Mouse (Mus musculus) heart, adult 2 months (tissue): ENCODE measurements around the gene Lmbr1l. TPM values are rescaled to one million over a fixed set of nuclear protein-coding genes. Genes with fewer than 3 reads are reported as not detected.

ENCODE experiments used
- DNase-seq, 2 experiments: peaks; one replicate each; pipeline ENCODE4 v3.0.0; 2021
- H3K27ac ChIP-seq: fragments of 200-600 bp; 2 replicates; pipeline ENCODE4 v1.8.1; 2022
- H3K27me3 ChIP-seq: fragments of 200-500 bp; 2 replicates; pipeline ENCODE4 v1.6.1; 2012; ENCODE audit warnings: mild to moderate bottlenecking, low read length, inconsistent platforms, mixed read lengths; ENCODE audit not compliant: control insufficient read depth, insufficient read depth
- H3K36me3 ChIP-seq: fragments of 200-500 bp; 2 replicates; pipeline ENCODE4 v1.6.1; 2012; ENCODE audit warnings: low read length, inconsistent platforms; ENCODE audit not compliant: control insufficient read depth, insufficient read depth
- H3K4me1 ChIP-seq: fragments of 200-500 bp; 2 replicates; pipeline ENCODE4 v1.6.1; 2011; ENCODE audit warnings: low read length; ENCODE audit not compliant: control insufficient read depth, insufficient read depth
- H3K4me3 ChIP-seq: fragments of 200-600 bp; 2 replicates; pipeline ENCODE4 v1.8.1; 2022
- H3K79me2 ChIP-seq: fragments of 200-500 bp; replicated peaks from 2 replicates; pipeline ENCODE4 v1.6.1; 2012; ENCODE audit warnings: mild to moderate bottlenecking, inconsistent platforms, low read length, moderate library complexity, mixed read lengths; ENCODE audit not compliant: control insufficient read depth, insufficient read depth
- H3K9ac ChIP-seq: fragments of 200-500 bp; 2 replicates; pipeline ENCODE4 v1.6.1; 2012; ENCODE audit warnings: low read depth, mild to moderate bottlenecking, control low read depth, inconsistent platforms, low read length, mixed read lengths
- CTCF ChIP-seq: fragments of 200-600 bp; IDR thresholded peaks from 2 replicates; pipeline ENCODE4 v1.8.1; 2022; ENCODE audit warnings: antibody characterized with exemption, mild to moderate bottlenecking, moderate library complexity
- EP300 ChIP-seq: fragments of 200-500 bp; IDR thresholded peaks from 2 replicates; pipeline ENCODE4 v1.6.1; 2011; ENCODE audit warnings: low read depth, low read length, control low read depth; ENCODE audit not compliant: insufficient read depth
- POLR2A ChIP-seq: fragments of 200-500 bp; IDR thresholded peaks from 2 replicates; pipeline ENCODE4 v1.6.1; 2011; ENCODE audit warnings: mild to moderate bottlenecking, low read depth, low read length, control low read depth; ENCODE audit not compliant: insufficient read depth
- WGBS: fragments of 180-500 bp; shearing (Covaris S2); methylation state at CpG from one replicate; pipeline ENCODE4 v1.1.7; 2018; 5-methylcytosine and 5-hydroxymethylcytosine counted together
- intact Hi-C: fragments of 180-260 bp; cut with DNase I; formaldehyde crosslinking; loops from one replicate; pipeline ENCODE4 v1.15.1; 2025
- polyA plus RNA-seq: library from polyadenylated mRNA; depleted of rRNA; stranded (reverse); fragments of >200 nt; gene quantifications from 2 replicates; pipeline ENCODE4 v1.2.3, GENCODE M21; 2012
- total RNA-seq, 2 experiments: library from RNA; stranded (reverse); gene quantifications; 2 replicates each; pipeline ENCODE4 v1.2.3; 2021

The Lmbr1l gene
- total and polyA plus RNA-seq, 3 experiments: 7.1 to 23.2 (median 11.1) TPM

GRCm38 (mm10) chr15:98949607-98949892, 31.5 kb upstream of the Lmbr1l start:
- H3K27me3 ChIP-seq: no peaks in the 10 kb centered on the region
- intact Hi-C loops: no loop called here
- DNase-seq: no peak
- TF ChIP-seq CTCF (no peak), EP300 (no peak), POLR2A (no peak)
- no peak overlapping the region for H3K9ac ChIP-seq
- H3K27ac ChIP-seq: no peak overlapping the region
- WGBS: 66% methylated on average over 3 of the region's 3 CpGs
- no peaks in the 10 kb centered on the region for H3K36me3 ChIP-seq
- H3K79me2 ChIP-seq: no peaks in the 10 kb centered on the region
- H3K4me1 ChIP-seq: peaks cover 5% of the 10 kb centered on the region
- no peak overlapping the region for H3K4me3 ChIP-seq

GRCm38 (mm10) chr15:98948857-98949606, 31.0 kb upstream of the Lmbr1l start:
- DNase-seq: no peak
- intact Hi-C loops: no loop called here
- no peaks in the 10 kb centered on the region for H3K36me3 ChIP-seq
- H3K27me3 ChIP-seq: no peaks in the 10 kb centered on the region
- no peak overlapping the region for H3K27ac ChIP-seq
- no peaks in the 10 kb centered on the region for H3K79me2 ChIP-seq
- H3K4me1 ChIP-seq: peaks cover 5% of the 10 kb centered on the region
- H3K4me3 ChIP-seq: no peak overlapping the region
- 81% methylated on average over 6 of the region's 6 CpGs for WGBS
- TF ChIP-seq CTCF: no peak
- no peak for TF ChIP-seq EP300
- no peak for TF ChIP-seq POLR2A
- H3K9ac ChIP-seq: no peak overlapping the region

DNA sequence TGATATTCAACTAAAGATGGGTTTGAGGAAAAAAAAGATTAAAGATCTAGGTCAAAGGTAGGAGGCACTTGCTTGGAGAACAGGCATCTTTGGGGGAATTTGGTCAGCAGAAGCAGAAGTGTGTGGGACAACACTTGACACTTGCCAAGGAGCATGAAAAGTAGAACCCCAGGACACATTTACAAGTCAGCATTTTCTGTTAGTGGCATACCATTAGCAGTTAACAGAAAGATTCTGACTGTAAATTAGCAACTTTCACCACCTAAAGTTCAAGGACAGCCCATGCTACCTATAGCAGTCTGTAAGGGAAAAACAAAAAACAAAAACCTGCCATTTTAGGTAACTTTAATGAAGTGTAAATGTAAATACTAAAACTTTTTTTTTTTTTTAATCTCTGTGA, 30.4 kb upstream of the Lmbr1l start:
- no peak for TF ChIP-seq CTCF
- no peak for TF ChIP-seq EP300
- TF ChIP-seq POLR2A: no peak
- no peaks in the 10 kb centered on the region for H3K79me2 ChIP-seq
- peaks cover 3% of the 10 kb centered on the region for H3K4me1 ChIP-seq
- no peaks in the 10 kb centered on the region for H3K27me3 ChIP-seq
- H3K9ac ChIP-seq: no peak overlapping the region
- no peak overlapping the region for H3K4me3 ChIP-seq
- H3K36me3 ChIP-seq: no peaks in the 10 kb centered on the region
- no peak for DNase-seq
- H3K27ac ChIP-seq: no peak overlapping the region
- intact Hi-C loops: no loop called here

GRCm38 (mm10) chr15:98947884-98948283, 29.9 kb upstream of the Lmbr1l start:
- Histone ChIP-seq H3K4me3 (no peak overlapping the region), H3K4me1 (peaks cover 3% of the 10 kb centered on the region), H3K9ac (no peak overlapping the region), H3K27me3 (no peaks in the 10 kb centered on the region), H3K27ac (no peak overlapping the region), H3K36me3 (no peaks in the 10 kb centered on the region), H3K79me2 (no peaks in the 10 kb centered on the region)
- TF ChIP-seq CTCF (no peak), EP300 (no peak), POLR2A (no peak)
- no peak for DNase-seq
- intact Hi-C loops: no loop called here
- 62% methylated on average over 3 of the region's 3 CpGs for WGBS

- intact Hi-C loops: no loop called here
- DNase-seq: no peak
- TF ChIP-seq EP300: no peak
- TF ChIP-seq POLR2A: no peak
- TF ChIP-seq CTCF: no peak
- Histone ChIP-seq H3K27ac (no peak overlapping the region), H3K9ac (no peak overlapping the region), H3K4me3 (no peak overlapping the region), H3K27me3 (no peaks in the 10 kb centered on the region), H3K4me1 (no peaks in the 10 kb centered on the region), H3K79me2 (no peaks in the 10 kb centered on the region), H3K36me3 (no peaks in the 10 kb centered on the region)
- WGBS: 90% methylated on average over 4 of the region's 4 CpGs
Observed at GRCm38 (mm10) chr15:98943133-98943532, 25.1 kb upstream of the Lmbr1l start.

GRCm38 (mm10) chr15:98942081-98942480, 24.1 kb upstream of the Lmbr1l start:
- Histone ChIP-seq H3K4me3 (no peak overlapping the region), H3K4me1 (no peaks in the 10 kb centered on the region), H3K27me3 (no peaks in the 10 kb centered on the region), H3K27ac (no peak overlapping the region), H3K9ac (no peak overlapping the region), H3K36me3 (no peaks in the 10 kb centered on the region), H3K79me2 (no peaks in the 10 kb centered on the region)
- no peak for DNase-seq
- 68% methylated on average over 4 of the region's 4 CpGs for WGBS
- intact Hi-C loops: no loop called here
- TF ChIP-seq CTCF (no peak), EP300 (no peak), POLR2A (no peak)
